Mouse (Mus musculus): ENCODE results near the gene Abi3. TPM values are rescaled to one million over a fixed set of nuclear protein-coding genes. Genes with fewer than 3 reads are reported as not detected.

Abi3 gene
- total RNA-seq, 2 experiments from 2014 or later: 9.3 to 13.7 TPM

- DNase-seq: no peak
- intact Hi-C loops (cut with DNase I): no loop called here
Measured at GRCm38 (mm10) chr11:95840694-95841497, 1.4 kb downstream of the Abi3 start.

DNA sequence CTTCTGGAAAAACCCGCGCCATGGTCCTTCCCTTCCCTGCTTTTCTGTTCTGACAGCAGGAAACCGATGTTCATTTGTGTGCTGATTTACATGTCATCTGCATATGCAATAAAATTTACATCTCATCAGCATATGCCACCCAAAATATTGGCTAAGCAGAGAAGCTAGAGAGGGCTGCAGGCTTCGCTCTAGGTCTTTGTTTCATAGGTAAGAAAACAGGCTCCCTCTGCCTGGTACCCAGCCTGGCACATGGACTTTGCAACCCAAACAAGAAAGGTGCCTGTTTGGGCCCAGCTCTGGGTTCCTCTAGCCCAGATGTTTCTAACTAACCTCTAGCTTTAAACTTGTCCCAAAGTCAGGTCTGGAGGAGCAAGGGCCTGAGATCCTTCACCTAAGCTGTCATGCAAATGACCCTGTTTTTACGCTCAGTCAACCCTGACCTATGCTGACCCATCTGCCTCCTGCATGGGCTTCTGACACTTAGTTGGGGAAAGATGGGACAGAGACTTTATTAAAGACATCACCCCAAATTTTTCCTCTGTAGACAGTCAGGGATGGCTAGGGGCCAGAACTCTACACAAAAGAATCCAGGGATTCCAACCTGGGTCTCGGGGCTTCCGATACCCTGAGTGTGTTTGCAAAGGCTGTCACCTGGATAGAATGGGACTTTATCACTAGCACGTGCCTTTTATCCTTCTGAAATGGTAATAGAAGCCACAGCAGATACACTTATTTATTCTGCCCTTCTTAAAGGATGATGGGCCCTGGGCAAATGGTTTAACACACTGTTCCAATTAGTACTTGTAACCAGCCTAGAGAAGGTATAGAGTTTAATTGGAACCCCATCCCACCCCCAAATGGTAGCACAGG, 3.0 kb downstream of the Abi3 start:
- intact Hi-C loops (cut with DNase I): no loop called here
- no peak for DNase-seq

DNA sequence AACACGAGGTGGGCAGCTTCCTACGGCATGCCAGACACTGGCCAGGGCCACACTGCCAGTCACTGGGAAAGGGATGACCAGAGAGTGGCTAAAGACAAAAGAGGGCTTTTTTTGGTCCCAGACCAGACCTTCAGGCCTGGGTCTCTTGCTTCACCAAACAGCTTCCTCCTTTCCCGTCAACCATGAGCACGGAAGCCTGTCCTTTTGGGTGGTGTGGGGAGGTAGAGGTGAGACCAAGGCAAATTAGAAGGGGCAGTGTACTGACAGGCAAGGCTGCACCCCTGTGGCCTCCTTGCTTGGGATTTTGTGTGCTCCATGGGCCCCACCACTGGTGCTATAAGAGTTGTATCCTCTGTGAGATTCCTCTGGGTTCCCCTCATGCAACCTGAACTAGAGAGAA, 3.7 kb downstream of the Abi3 start:
- no peak for DNase-seq
- intact Hi-C loops (cut with DNase I): no loop called here

GRCm38 (mm10) chr11:95837059-95837458, 5.2 kb downstream of the Abi3 start, which contains the start of gene Gngt2:
Gene Gngt2 (plus strand): TSS chr11:95837216.
- intact Hi-C loops (cut with DNase I): no loop called here
- peak; percentile 80 to 86 for DNase-seq

DNA sequence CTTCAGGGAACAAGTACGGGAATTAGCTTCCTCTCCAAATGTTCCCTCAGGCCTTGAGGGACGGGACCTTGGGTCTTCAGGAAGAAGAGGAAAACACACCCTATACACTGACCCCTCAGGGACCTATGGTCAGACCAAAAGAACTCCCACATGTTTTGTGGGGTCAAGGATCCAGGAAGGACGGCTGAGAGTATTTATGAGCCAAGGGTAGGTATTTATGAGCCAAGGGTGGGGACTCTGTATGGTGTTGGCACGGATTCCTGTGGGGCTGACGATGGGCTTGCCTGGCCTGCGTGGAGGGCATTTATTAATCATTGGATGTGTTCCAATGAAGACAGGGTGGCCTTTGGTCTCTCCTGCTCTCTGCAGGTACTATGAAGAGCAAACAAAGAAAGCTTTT, 5.8 kb downstream of the Abi3 start:
- DNase-seq: no peak
- intact Hi-C loops (cut with DNase I): no loop called here

GRCm38 (mm10) chr11:95835832-95836231, 6.4 kb downstream of the Abi3 start:
- intact Hi-C loops (cut with DNase I): no loop called here
- DNase-seq: no peak

- DNase-seq: no peak
- intact Hi-C loops (cut with DNase I): no loop called here
Measured at GRCm38 (mm10) chr11:95834742-95835710, 7.2 kb downstream of the Abi3 start.

DNA sequence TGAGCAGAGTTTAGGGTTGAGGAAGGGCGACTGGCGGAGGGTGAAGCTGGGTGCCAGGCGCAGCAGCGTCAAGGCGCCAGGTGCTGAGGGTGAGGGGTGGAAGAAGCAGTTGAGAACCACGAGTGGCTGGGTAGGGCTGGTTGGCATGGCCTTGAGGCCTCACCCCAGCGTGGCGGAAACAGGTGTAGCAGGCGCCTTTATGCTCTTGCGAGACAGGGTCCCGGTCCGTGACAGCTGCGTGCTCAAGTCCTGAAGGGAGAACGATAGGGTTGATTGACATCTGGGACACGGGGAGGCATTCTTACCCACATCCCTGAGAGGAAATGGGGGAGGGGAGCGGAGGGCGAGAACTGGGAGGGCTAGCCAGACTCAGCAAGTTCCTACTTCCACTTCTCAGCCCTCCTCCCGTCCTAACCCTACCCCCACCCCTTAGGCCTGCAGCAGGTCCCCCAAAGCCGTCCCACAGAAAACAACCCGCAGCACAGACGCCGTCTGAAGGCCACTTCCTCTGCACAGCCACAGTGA, 8.1 kb downstream of the Abi3 start:
- intact Hi-C loops (cut with DNase I): no loop called here
- no peak for DNase-seq

DNA sequence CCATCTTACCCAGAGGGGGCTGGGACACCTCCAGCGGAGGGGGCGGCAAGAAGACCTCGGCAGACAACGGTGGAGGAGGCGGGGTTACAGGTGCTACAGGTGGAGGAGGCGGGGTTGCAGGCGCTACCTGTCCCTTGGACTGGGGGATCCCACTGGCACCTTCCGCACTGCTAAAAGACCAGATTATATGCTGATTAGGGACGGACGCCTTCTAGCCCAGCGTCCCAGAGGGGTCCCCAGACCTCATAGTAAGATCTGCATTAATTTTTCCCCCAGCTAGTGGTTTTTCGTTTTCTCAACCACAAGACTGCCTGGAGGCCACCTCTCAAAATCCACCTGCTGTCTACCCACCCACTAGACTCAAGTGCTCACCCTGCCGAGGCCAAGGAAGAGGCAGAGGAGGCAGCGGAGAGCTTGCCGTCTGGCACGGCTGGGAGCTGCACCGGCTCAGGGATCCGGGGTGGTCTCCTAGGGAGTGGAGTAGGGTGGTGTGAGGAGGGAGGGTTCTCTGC, 8.6 kb downstream of the Abi3 start:
- no peak for DNase-seq
- intact Hi-C loops (cut with DNase I): no loop called here

- intact Hi-C loops (cut with DNase I): no loop called here
- DNase-seq: no peak
Measured at GRCm38 (mm10) chr11:95833006-95833570, 9.2 kb downstream of the Abi3 start.

GRCm38 (mm10) chr11:95832129-95833005, 9.9 kb downstream of the Abi3 start:
- intact Hi-C loops (cut with DNase I): loop anchor here (1.0 kb wide), 1 partner anchor 20 kb away; no protein-coding TSS in a partner anchor
- DNase-seq: no peak

DNA sequence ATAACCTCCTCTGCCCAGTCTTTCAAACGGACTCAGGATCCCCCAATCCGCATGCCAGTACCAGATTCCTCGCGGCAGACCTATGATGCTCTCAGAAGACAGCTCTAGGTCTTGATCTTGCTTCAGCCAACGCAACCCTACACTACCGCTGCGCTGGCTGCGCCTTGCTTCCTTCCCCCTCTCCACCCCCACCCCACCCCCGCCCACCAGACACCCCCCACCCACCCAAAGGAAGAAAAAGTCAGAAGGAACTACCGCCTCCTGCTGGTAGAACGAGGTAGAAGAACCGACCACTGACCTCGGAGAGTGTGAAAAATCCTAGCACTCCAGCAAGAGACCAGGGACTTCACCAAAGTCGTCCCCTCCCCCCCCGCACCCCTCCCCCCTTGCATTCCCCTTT, 10.6 kb downstream of the Abi3 start:
- intact Hi-C loops (cut with DNase I): loop anchor here (1.0 kb wide), 1 partner anchor 21 kb away; no protein-coding TSS in a partner anchor
- no peak for DNase-seq

DNA sequence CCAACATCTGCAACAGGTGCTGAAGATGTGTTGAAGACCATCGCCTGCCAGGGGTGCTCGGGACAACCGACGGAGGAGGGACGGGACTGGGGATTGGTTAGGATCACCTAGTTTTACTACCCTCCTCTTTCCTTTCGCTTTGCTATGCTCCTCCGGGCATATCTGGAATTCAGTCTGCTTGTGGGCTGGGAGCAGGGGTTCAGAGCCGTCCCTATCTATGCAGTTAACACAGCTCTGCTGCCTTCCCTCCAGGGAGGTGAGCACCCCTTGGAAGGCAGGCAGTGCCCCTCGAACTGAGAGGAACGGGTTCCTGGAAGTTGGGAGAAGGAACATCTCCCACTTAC, 11.0 kb downstream of the Abi3 start:
- intact Hi-C loops (cut with DNase I): no loop called here

GRCm38 (mm10) chr11:95830411-95831275, 11.6 kb downstream of the Abi3 start:
- intact Hi-C loops (cut with DNase I): no loop called here
- DNase-seq: peak in 1 of 2 experiments; percentile 24

More for the DNA sequence above, 11.0 kb downstream of the Abi3 start:
- no peak for DNase-seq

DNA sequence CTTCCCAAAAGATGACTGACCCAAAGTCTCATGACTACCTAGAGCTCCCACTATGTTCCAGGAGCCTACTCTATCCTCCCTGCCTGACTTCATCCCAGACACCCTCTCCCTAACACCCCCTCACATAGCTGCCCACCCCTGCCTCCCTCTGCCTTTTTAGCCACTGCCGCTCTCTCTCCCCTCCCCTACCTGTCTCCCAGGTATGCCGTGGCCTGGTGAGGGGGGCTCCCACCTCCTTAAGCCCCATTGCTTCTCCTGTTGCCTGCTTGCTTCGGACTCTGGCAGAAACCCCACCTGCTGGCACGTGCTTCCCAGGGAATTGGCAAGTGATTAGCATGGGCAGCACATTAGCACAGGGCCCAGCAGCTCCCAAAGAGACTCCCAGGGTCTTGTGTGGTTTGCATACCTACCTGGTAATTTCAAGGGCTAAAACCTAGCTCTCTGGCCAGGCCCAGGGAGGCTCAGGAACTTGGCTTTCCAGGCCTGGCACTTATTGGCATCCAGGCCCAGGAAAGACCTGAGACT, 12.7 kb downstream of the Abi3 start:
- intact Hi-C loops (cut with DNase I): no loop called here

GRCm38 (mm10) chr11:95828181-95828964, 13.9 kb downstream of the Abi3 start:
- no peak for DNase-seq
- intact Hi-C loops (cut with DNase I): no loop called here

More for the DNA sequence above, 12.7 kb downstream of the Abi3 start:
- no peak for DNase-seq

Data from heart, postnatal 36 days (tissue).